Mouse (Mus musculus): ENCODE measurements around the gene Procr. TPM values are rescaled to one million over a fixed set of nuclear protein-coding genes. Genes with fewer than 3 reads are reported as not detected.

The Procr gene
- total RNA-seq, 4 experiments from 2014 or later = 0.76 to 2.5 (median 1.9) TPM

GRCm38 (mm10) chr2:155802761-155803160 is 51.8 kb downstream of the Procr start:
- DNase-seq (ENCODE audit: low spot score in 2 of 2) = no peak

- no peak for DNase-seq (ENCODE audit: low spot score in 2 of 2)
These were observed 53.1 kb downstream of the Procr start for GRCm38 (mm10) chr2:155804053-155804452.

Other genes with a start within 250 kb of the Procr start
- 10 to 100 TPM; 53.0 to 64.3 (median 55.1) TPM for gene Acss2, start 233.2 kb upstream of the Procr start, total RNA-seq (2022)
- gene Ggt7, start 232.9 kb upstream of the Procr start, total RNA-seq (2022) = 100 to 1,000 TPM; 104 to 117 (median 113) TPM
- 10 to 100 TPM; 14.6 to 15.7 (median 15.0) TPM for gene Gss, start 158.3 kb upstream of the Procr start, total RNA-seq (2022)
- 10 to 100 TPM in 1 of 4 experiments, 1 to 10 TPM in 3; 3.7 to 13.0 (median 7.2) TPM for gene Myh7b, start 139.9 kb upstream of the Procr start, total RNA-seq (2022)
- 100 to 1,000 TPM; 148 to 150 (median 149) TPM for gene Trpc4ap, start 58.7 kb upstream of the Procr start, total RNA-seq (2022)
- gene Edem2, start 21.6 kb upstream of the Procr start, total RNA-seq (2022) = 10 to 100 TPM; 21.9 to 23.9 (median 23.3) TPM
- not detected for gene Gm17581, start 15.3 kb upstream of the Procr start, total RNA-seq (2022)
- gene Mmp24, start 24.2 kb downstream of the Procr start, total RNA-seq (2022) = 10 to 100 TPM; 29.2 to 30.8 (median 29.9) TPM
- gene BC029722, start 68.3 kb downstream of the Procr start, total RNA-seq (2022) = 10 to 100 TPM; 56.9 to 63.1 (median 60.3) TPM
- gene Eif6, start 75.8 kb downstream of the Procr start, total RNA-seq (2022) = 10 to 100 TPM; 78.6 to 93.2 (median 86.3) TPM
- not detected for gene Fam83c, start 83.7 kb downstream of the Procr start, total RNA-seq (2022)
- 10 to 100 TPM; 82.6 to 97.0 (median 87.0) TPM for gene Uqcc1, start 179.2 kb downstream of the Procr start, total RNA-seq (2022)
- not detected for gene Gm15557, start 189.6 kb downstream of the Procr start, total RNA-seq (2022)
- gene Gdf5, start 194.2 kb downstream of the Procr start, total RNA-seq (2022) = under 1 TPM; 0.20 to 0.37 (median 0.24) TPM
- gene Cep250, start 205.3 kb downstream of the Procr start, total RNA-seq (2022) = 10 to 100 TPM; 19.3 to 23.7 (median 19.8) TPM

Measured in left cerebral cortex, adult 8-10 months (tissue).